Mouse (Mus musculus): ENCODE results near the gene Trpv5.

The Trpv5 gene

GRCm38 (mm10) chr6:41680669-41681068, at the start of gene Trpv5:
Gene Trpv5, minus strand, starts transcription at chr6:41680769.
- peak; percentile 8 for DNase-seq

- DNase-seq: peak; percentile 7
Measured at GRCm38 (mm10) chr6:41727989-41728609, 47.5 kb upstream of the Trpv5 start.

- no peak for DNase-seq
Measured at GRCm38 (mm10) chr6:41721430-41721829, 40.9 kb upstream of the Trpv5 start.

- no peak for DNase-seq
Measured at GRCm38 (mm10) chr6:41710281-41710680, 29.7 kb upstream of the Trpv5 start.

- DNase-seq: no peak
Measured at GRCm38 (mm10) chr6:41706275-41706674, 25.7 kb upstream of the Trpv5 start.

- DNase-seq: no peak
Measured at GRCm38 (mm10) chr6:41704123-41704522, 23.6 kb upstream of the Trpv5 start, which contains the start of gene Kel. Gene Kel, minus strand, starts transcription at chr6:41704339.

GRCm38 (mm10) chr6:41702928-41703327, 22.4 kb upstream of the Trpv5 start:
- DNase-seq: peak; percentile 19

GRCm38 (mm10) chr6:41701245-41701644, 20.7 kb upstream of the Trpv5 start:
- no peak for DNase-seq

GRCm38 (mm10) chr6:41694407-41694806, 13.8 kb upstream of the Trpv5 start:
- no peak for DNase-seq

GRCm38 (mm10) chr6:41692200-41692599, 11.6 kb upstream of the Trpv5 start:
- no peak for DNase-seq

GRCm38 (mm10) chr6:41685596-41685995, 5.0 kb upstream of the Trpv5 start:
- no peak for DNase-seq

GRCm38 (mm10) chr6:41684911-41685310, 4.3 kb upstream of the Trpv5 start:
- no peak for DNase-seq

GRCm38 (mm10) chr6:41684131-41684530, 3.6 kb upstream of the Trpv5 start, which contains the start of gene Llcfc1:
Gene Llcfc1, plus strand, starts transcription at chr6:41684431.
- no peak for DNase-seq

- no peak for DNase-seq
Measured at GRCm38 (mm10) chr6:41681656-41682055, 1.1 kb upstream of the Trpv5 start.

GRCm38 (mm10) chr6:41676530-41676929, 4.0 kb downstream of the Trpv5 start:
- DNase-seq: no peak

GRCm38 (mm10) chr6:41662320-41662719, 18.2 kb downstream of the Trpv5 start:
- no peak for DNase-seq

- no peak for DNase-seq
Measured at GRCm38 (mm10) chr6:41658487-41658886, 22.1 kb downstream of the Trpv5 start.

- DNase-seq: no peak
Measured at GRCm38 (mm10) chr6:41654648-41655047, 25.9 kb downstream of the Trpv5 start.

GRCm38 (mm10) chr6:41653173-41653572, 27.4 kb downstream of the Trpv5 start:
- DNase-seq: no peak

- no peak for DNase-seq
Measured at GRCm38 (mm10) chr6:41646672-41647071, 33.9 kb downstream of the Trpv5 start.

- no peak for DNase-seq
Measured at GRCm38 (mm10) chr6:41646220-41646619, 34.3 kb downstream of the Trpv5 start.

- DNase-seq: no peak
Measured at GRCm38 (mm10) chr6:41643227-41643626, 37.3 kb downstream of the Trpv5 start.

GRCm38 (mm10) chr6:41642765-41643164, 37.8 kb downstream of the Trpv5 start:
- no peak for DNase-seq

GRCm38 (mm10) chr6:41641173-41641866, 39.2 kb downstream of the Trpv5 start:
- no peak for DNase-seq

GRCm38 (mm10) chr6:41640449-41640848, 40.1 kb downstream of the Trpv5 start:
- DNase-seq: no peak
